Mouse (Mus musculus) cerebellum, adult 11 months (tissue): ENCODE data around the gene Xlr5b.
"Not testable (repeated sequence)": the region's sequence is repeated elsewhere in the genome, so short reads cannot be mapped to it uniquely, and the experiment has no call there.

ENCODE experiments used
- DNase-seq: peaks from one replicate; pipeline ENCODE4 v3.0.0; 2022

Xlr5b gene

GRCm38 (mm10) chrX:73148496-73148895 is at the start of gene Xlr5b:
Xlr5b (plus strand) TSS chrX:73148796.
- DNase-seq: not testable (repeated sequence)

GRCm38 (mm10) chrX:73116747-73117146 is 31.8 kb upstream of the Xlr5b start, which contains the start of gene Gm14685:
Gm14685 (plus strand) TSS chrX:73117047.
- DNase-seq: not testable (repeated sequence)

GRCm38 (mm10) chrX:73122859-73123829 is 25.5 kb upstream of the Xlr5b start:
- DNase-seq: not testable (repeated sequence)

- DNase-seq: not testable (repeated sequence)
Observed at GRCm38 (mm10) chrX:73143218-73143618, 5.4 kb upstream of the Xlr5b start.

GRCm38 (mm10) chrX:73149350-73149749 is 754 bp downstream of the Xlr5b start, which contains the start of gene DXBay18:
DXBay18 (minus strand) TSS chrX:73149450.
- DNase-seq: not testable (repeated sequence)

GRCm38 (mm10) chrX:73176889-73177288 is 28.3 kb downstream of the Xlr5b start, which contains the start of gene Spin2d:
Spin2d (minus strand) TSS chrX:73176989.
- DNase-seq: not testable (repeated sequence)

- DNase-seq: peak; percentile 4
Observed at GRCm38 (mm10) chrX:73191934-73192333, 43.3 kb downstream of the Xlr5b start, which contains the start of gene Xlr3b. Xlr3b (plus strand) TSS chrX:73192207.
